Mouse (Mus musculus) CD4-positive, CD25-positive, alpha-beta regulatory T cell, adult 2 months (primary cell): ENCODE measurements around the gene Hddc3.

ENCODE experiments used
- DNase-seq: peaks from one replicate; pipeline ENCODE4 v3.0.0-alpha.2; 2012; ENCODE audit warnings: low read depth, low spot score

The Hddc3 gene

GRCm38 (mm10) chr7:80334848-80335247 lies 8.1 kb upstream of the Hddc3 start:
- no peak for DNase-seq

- DNase-seq: no peak
These were observed 6.0 kb upstream of the Hddc3 start for GRCm38 (mm10) chr7:80336932-80337331.

- peak; percentile 68 for DNase-seq
These were observed 3.5 kb upstream of the Hddc3 start for GRCm38 (mm10) chr7:80339371-80339770.

- DNase-seq: peak; percentile 99
These were observed 2.9 kb upstream of the Hddc3 start for GRCm38 (mm10) chr7:80339793-80340628.

GRCm38 (mm10) chr7:80340793-80341192 lies 2.1 kb upstream of the Hddc3 start, which contains the start of gene Unc45a:
Gene Unc45a, minus strand, starts transcription at chr7:80341005.
- DNase-seq: peak; percentile 89

GRCm38 (mm10) chr7:80341793-80342192 lies 1.1 kb upstream of the Hddc3 start:
- no peak for DNase-seq

GRCm38 (mm10) chr7:80343270-80344018 lies 540 bp downstream of the Hddc3 start:
- no peak for DNase-seq

- no peak for DNase-seq
These were observed 3.3 kb downstream of the Hddc3 start for GRCm38 (mm10) chr7:80346173-80346572.

- DNase-seq: no peak
These were observed 3.9 kb downstream of the Hddc3 start for GRCm38 (mm10) chr7:80346830-80347229.

GRCm38 (mm10) chr7:80347670-80348586 lies 5.0 kb downstream of the Hddc3 start:
- DNase-seq: no peak

GRCm38 (mm10) chr7:80350808-80351207 lies 7.9 kb downstream of the Hddc3 start:
- DNase-seq: no peak

GRCm38 (mm10) chr7:80352920-80353319 lies 10.0 kb downstream of the Hddc3 start:
- DNase-seq: no peak

GRCm38 (mm10) chr7:80356351-80356750 lies 13.4 kb downstream of the Hddc3 start:
- no peak for DNase-seq

- DNase-seq: no peak
These were observed 14.3 kb downstream of the Hddc3 start for GRCm38 (mm10) chr7:80357156-80357555.

GRCm38 (mm10) chr7:80358039-80358438 lies 15.1 kb downstream of the Hddc3 start:
- no peak for DNase-seq

GRCm38 (mm10) chr7:80360435-80360834 lies 17.5 kb downstream of the Hddc3 start:
- no peak for DNase-seq

GRCm38 (mm10) chr7:80365759-80366158 lies 22.9 kb downstream of the Hddc3 start:
- no peak for DNase-seq

- no peak for DNase-seq
These were observed 24.3 kb downstream of the Hddc3 start for GRCm38 (mm10) chr7:80367232-80367631.

GRCm38 (mm10) chr7:80368009-80368408 lies 25.1 kb downstream of the Hddc3 start:
- DNase-seq: no peak

- DNase-seq: peak; percentile 71
These were observed 25.9 kb downstream of the Hddc3 start for GRCm38 (mm10) chr7:80368635-80369421.

GRCm38 (mm10) chr7:80369461-80369860 lies 26.6 kb downstream of the Hddc3 start:
- peak; percentile 52 for DNase-seq
